Mouse (Mus musculus): ENCODE measurements around the gene Plk4. TPM values are rescaled to one million over a fixed set of nuclear protein-coding genes. Genes with fewer than 3 reads are reported as not detected.

Plk4 gene
- polyA plus RNA-seq, 1 experiment from 2014 or later: 31.7 TPM

Other genes with a start within 250 kb of the Plk4 start
- 0.10 and 0.16 TPM in 2 replicates for gene Slc25a31, start 91.2 kb upstream of the Plk4 start, polyA plus RNA-seq (2015; fragmentation: Nextera tagmentation; extraction: Ambion mirVana)
- 12.6 and 12.8 TPM in 2 replicates for gene Hspa4l, start 55.5 kb upstream of the Plk4 start, polyA plus RNA-seq (2015; fragmentation: Nextera tagmentation; extraction: Ambion mirVana)
- 5.8 and 6.0 TPM in 2 replicates for gene Mfsd8, start 46.9 kb downstream of the Plk4 start, polyA plus RNA-seq (2015; fragmentation: Nextera tagmentation; extraction: Ambion mirVana)
- gene Abhd18, start 47.0 kb downstream of the Plk4 start, polyA plus RNA-seq (2015; fragmentation: Nextera tagmentation; extraction: Ambion mirVana): 12.6 and 15.8 TPM in 2 replicates
- gene 1700034I23Rik, start 102.5 kb downstream of the Plk4 start, polyA plus RNA-seq (2015; fragmentation: Nextera tagmentation; extraction: Ambion mirVana): 0.12 and 0.16 TPM in 2 replicates
- gene Larp1b, start 149.8 kb downstream of the Plk4 start, polyA plus RNA-seq (2015; fragmentation: Nextera tagmentation; extraction: Ambion mirVana): 13.1 and 14.4 TPM in 2 replicates

All from intestine, embryonic 16.5 days (tissue).